Mouse (Mus musculus) liver, embryonic 14.5 days (tissue): Measurements from ENCODE around the gene Lrrfip2.

Experiments
- CTCF ChIP-seq: IDR thresholded peaks from 2 replicates; pipeline ENCODE4 v1.5.1; 2016; ENCODE audit warnings: antibody characterized with exemption, low read depth, control low read depth
- EP300 ChIP-seq: IDR thresholded peaks from 2 replicates; pipeline ENCODE4 v1.6.1; 2016; ENCODE audit warnings: antibody characterized with exemption, low read depth

GRCm38 (mm10) chr9:111152314-111152897 lies 35.0 kb downstream of the Lrrfip2 start:
- TF ChIP-seq CTCF: no peak
- TF ChIP-seq EP300: no peak
